Mouse (Mus musculus) lung, adult 2 months (tissue): ENCODE results near the gene Zswim3.

Experiments used
- CTCF ChIP-seq: fragments of 200-500 bp; IDR thresholded peaks from 2 replicates; pipeline ENCODE4 v1.5.1; 2011; ENCODE audit warnings: mild to moderate bottlenecking, low read length, control low read depth; ENCODE audit not compliant: insufficient read depth
- POLR2A ChIP-seq: fragments of 200-500 bp; IDR thresholded peaks from 2 replicates; pipeline ENCODE4 v1.6.1; 2011; ENCODE audit warnings: low read depth, mild to moderate bottlenecking, control low read depth, low read length, borderline replicate concordance; ENCODE audit errors: extremely low read depth

GRCm38 (mm10) chr2:164800252-164801004 is 4.5 kb upstream of the Zswim3 start:
- TF ChIP-seq CTCF (no peak), POLR2A (no peak)
